Mouse (Mus musculus) liver, adult 2 months (tissue): Measurements from ENCODE around the gene Trp53.

Experiments used
- CTCF ChIP-seq: fragments of 200-500 bp; IDR thresholded peaks from 2 replicates; pipeline ENCODE4 v1.5.1; 2011; ENCODE audit warnings: low read depth, low read length, control low read depth
- POLR2A ChIP-seq: fragments of 200-500 bp; IDR thresholded peaks from 2 replicates; pipeline ENCODE4 v1.6.1; 2011; ENCODE audit warnings: low read length, control low read depth; ENCODE audit not compliant: insufficient read depth; ENCODE audit errors: extremely low read depth

- TF ChIP-seq POLR2A, result no peak
- no peak for TF ChIP-seq CTCF
Measured at GRCm38 (mm10) chr11:69620394-69621081, 40.4 kb downstream of the Trp53 start.
